Mouse (Mus musculus): Measurements from ENCODE around the gene P2ry6. TPM values are rescaled to one million over a fixed set of nuclear protein-coding genes. Genes with fewer than 3 reads are reported as not detected.

Gene P2ry6
- 1 to 10 TPM in 1 of 2 experiments, under 1 TPM in 1; 0.38 to 1.9 TPM for total RNA-seq (2023)

GRCm38 (mm10) chr7:100974135-100974903, at the start of gene P2ry6:
TSS of gene P2ry6 (minus strand) at chr7:100974649.

DNA sequence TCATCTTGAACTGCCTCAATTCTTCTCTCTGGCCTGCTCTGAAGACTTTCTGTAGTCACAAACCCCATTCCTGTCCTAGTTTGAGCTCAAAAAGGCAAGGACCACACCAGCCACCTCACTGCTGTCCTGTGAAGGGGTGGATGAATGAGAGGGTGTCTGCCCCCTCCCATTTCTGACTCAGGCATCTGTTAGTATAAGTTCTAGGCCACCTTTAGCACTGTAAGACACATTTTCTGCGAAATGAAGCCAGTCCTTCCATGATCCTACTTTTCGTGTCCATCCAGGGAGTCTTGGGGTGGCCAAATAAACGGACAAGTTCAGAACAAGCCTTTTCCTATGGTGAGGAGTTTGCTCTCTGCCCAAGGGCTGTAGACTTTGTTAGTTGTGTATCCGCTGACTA, 38.1 kb upstream of the P2ry6 start, which contains the start of gene P2ry2:
TSS of gene P2ry2 (minus strand) at position 326 of the 400 bp plus-strand sequence.

GRCm38 (mm10) chr7:100931926-100932480, 42.4 kb downstream of the P2ry6 start, which contains the start of gene Arhgef17:
TSS of gene Arhgef17 (minus strand) at chr7:100932107.

Other genes with a start within 250 kb of the P2ry6 start
- gene Relt, start 111.2 kb downstream of the P2ry6 start, total RNA-seq (2023) = 10 to 100 TPM; 35.2 to 41.3 TPM
- gene Arhgef17, start 42.5 kb downstream of the P2ry6 start, total RNA-seq (2023) = under 1 TPM; 0.09 to 0.20 TPM
- gene P2ry2, start 38.2 kb upstream of the P2ry6 start, total RNA-seq (2023) = 1 to 10 TPM in 1 of 2 experiments, under 1 TPM in 1; 0.90 to 1.9 TPM
- gene Fchsd2, start 118.2 kb upstream of the P2ry6 start, total RNA-seq (2023) = 100 to 1,000 TPM in 1 of 2 experiments, 10 to 100 TPM in 1; 99.2 to 128 TPM